Mouse (Mus musculus): ENCODE results near the gene C2cd4a. TPM values are rescaled to one million over a fixed set of nuclear protein-coding genes. Genes with fewer than 3 reads are reported as not detected.

The C2cd4a gene
- polyA plus RNA-seq (2015; fragmentation: Nextera tagmentation; extraction: Ambion mirVana) = 1.1 and 1.2 TPM in 2 replicates

- Histone ChIP-seq H3K9ac (peak within 1 kb of the TSS; percentile 46), H3K4me1 (replicated peaks) (peaks cover 12% of the 10 kb centered on the region), H3K9me3 (no peaks in the 10 kb centered on the region), H3K27ac (no peak within 1 kb of the TSS), H3K27me3 (replicated peaks) (peaks cover 25% of the 10 kb centered on the region), H3K36me3 (no peaks in the 10 kb centered on the region), H3K4me2 (replicated peaks) (peak within 1 kb of the TSS; percentile 98), H3K4me3 (replicated peaks) (peak within 1 kb of the TSS; percentile 56)
- ATAC-seq = peak; percentile 41; the same call in 1 of the 2 replicates
- 3% methylated on average over 20 of the region's 20 CpGs for WGBS
Observed at GRCm38 (mm10) chr9:67832046-67832605, at the start of gene C2cd4a. C2cd4a (minus strand) TSS chr9:67832330.

DNA sequence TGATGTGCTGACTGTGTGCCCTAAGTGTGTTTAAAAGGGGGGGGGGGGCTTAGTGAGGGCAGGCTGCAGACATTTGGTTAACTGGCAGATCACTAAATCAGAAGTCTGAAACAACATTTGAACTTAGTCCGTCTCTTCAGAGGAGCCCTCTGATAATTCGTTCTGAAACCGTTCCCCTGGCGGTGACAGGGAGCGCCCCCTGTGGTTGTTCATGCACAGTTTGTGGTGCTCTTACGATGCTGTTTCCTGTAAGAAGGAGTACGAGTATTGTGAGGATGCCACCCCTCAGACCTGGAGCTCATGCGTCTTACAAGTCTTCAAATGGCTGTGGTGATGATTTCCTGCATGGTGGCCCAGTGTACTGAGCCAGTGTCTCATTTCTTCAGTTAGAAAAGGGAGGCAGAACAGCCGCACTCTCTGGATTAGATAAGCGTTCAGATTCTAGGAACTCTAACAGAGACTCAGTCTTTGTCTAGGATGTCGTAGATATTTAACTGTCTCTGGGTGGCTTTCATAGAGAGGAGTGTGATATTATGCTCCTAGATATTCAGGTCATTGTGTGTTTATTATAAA, 46.2 kb upstream of the C2cd4a start:
- Histone ChIP-seq H3K27me3 (replicated peaks) (no peaks in the 10 kb centered on the region), H3K36me3 (no peaks in the 10 kb centered on the region), H3K4me3 (replicated peaks) (no peak overlapping the region), H3K9ac (no peak overlapping the region), H3K9me3 (no peaks in the 10 kb centered on the region), H3K4me1 (replicated peaks) (no peaks in the 10 kb centered on the region), H3K4me2 (replicated peaks) (no peak overlapping the region), H3K27ac (no peak overlapping the region)
- WGBS = 90% methylated on average over 11 of the region's 11 CpGs
- no peak for ATAC-seq

DNA sequence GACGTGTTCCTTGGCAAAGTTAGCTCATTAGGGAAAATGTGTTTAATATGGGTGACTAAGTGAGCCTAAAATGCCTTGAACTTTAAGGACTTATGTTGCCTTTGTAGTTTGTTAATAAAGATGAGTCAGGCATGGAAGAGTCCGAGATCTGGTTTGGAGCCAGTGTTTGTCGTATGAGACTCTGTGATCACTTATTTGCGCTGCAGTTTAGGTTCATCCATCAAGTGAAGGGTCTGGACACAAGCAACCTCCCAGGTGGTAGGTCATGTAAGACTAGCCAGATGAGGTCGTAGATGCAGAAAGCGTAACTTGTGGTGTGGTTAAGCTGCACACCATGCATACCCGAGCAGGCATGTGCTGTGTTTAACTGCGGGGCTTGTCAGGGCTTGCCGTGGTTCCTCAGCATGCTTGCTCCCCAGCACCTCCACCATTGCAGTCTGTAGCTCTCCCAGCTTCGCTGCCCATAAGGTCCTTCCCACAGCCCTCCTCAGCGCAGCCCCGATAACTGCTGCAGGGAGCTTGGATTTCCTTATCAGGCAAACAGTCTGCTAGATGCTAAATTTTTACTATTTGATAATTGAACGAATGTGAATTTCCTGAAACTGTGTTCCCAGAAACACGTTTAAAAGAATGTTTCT, 45.1 kb upstream of the C2cd4a start:
- H3K36me3 ChIP-seq = no peaks in the 10 kb centered on the region
- ATAC-seq = no peak
- no peak overlapping the region for H3K4me2 ChIP-seq (replicated peaks)
- no peaks in the 10 kb centered on the region for H3K27me3 ChIP-seq (replicated peaks)
- WGBS = 71% methylated on average over 14 of the region's 14 CpGs
- no peaks in the 10 kb centered on the region for H3K9me3 ChIP-seq
- H3K4me1 ChIP-seq (replicated peaks) = no peaks in the 10 kb centered on the region
- no peak overlapping the region for H3K4me3 ChIP-seq (replicated peaks)
- H3K27ac ChIP-seq = no peak overlapping the region
- H3K9ac ChIP-seq = no peak overlapping the region

GRCm38 (mm10) chr9:67875337-67875736, 43.2 kb upstream of the C2cd4a start:
- H3K27me3 ChIP-seq (replicated peaks) = no peaks in the 10 kb centered on the region
- WGBS = 63% methylated on average over 2 of the region's 2 CpGs
- ATAC-seq = no peak

GRCm38 (mm10) chr9:67874522-67875222, 42.5 kb upstream of the C2cd4a start:
- Histone ChIP-seq H3K9ac (no peak overlapping the region), H3K27me3 (replicated peaks) (no peaks in the 10 kb centered on the region), H3K4me2 (replicated peaks) (no peak overlapping the region), H3K36me3 (no peaks in the 10 kb centered on the region), H3K4me1 (replicated peaks) (no peaks in the 10 kb centered on the region), H3K27ac (no peak overlapping the region), H3K4me3 (replicated peaks) (no peak overlapping the region), H3K9me3 (no peaks in the 10 kb centered on the region)
- WGBS = 70% methylated on average over 7 of the region's 7 CpGs
- no peak for ATAC-seq

More at GRCm38 (mm10) chr9:67875337-67875736, 43.2 kb upstream of the C2cd4a start:
- H3K4me3 ChIP-seq (replicated peaks) = no peak overlapping the region
- no peaks in the 10 kb centered on the region for H3K36me3 ChIP-seq
- H3K4me2 ChIP-seq (replicated peaks) = no peak overlapping the region
- no peaks in the 10 kb centered on the region for H3K9me3 ChIP-seq
- H3K4me1 ChIP-seq (replicated peaks) = no peaks in the 10 kb centered on the region
- no peak overlapping the region for H3K9ac ChIP-seq
- no peak overlapping the region for H3K27ac ChIP-seq

DNA sequence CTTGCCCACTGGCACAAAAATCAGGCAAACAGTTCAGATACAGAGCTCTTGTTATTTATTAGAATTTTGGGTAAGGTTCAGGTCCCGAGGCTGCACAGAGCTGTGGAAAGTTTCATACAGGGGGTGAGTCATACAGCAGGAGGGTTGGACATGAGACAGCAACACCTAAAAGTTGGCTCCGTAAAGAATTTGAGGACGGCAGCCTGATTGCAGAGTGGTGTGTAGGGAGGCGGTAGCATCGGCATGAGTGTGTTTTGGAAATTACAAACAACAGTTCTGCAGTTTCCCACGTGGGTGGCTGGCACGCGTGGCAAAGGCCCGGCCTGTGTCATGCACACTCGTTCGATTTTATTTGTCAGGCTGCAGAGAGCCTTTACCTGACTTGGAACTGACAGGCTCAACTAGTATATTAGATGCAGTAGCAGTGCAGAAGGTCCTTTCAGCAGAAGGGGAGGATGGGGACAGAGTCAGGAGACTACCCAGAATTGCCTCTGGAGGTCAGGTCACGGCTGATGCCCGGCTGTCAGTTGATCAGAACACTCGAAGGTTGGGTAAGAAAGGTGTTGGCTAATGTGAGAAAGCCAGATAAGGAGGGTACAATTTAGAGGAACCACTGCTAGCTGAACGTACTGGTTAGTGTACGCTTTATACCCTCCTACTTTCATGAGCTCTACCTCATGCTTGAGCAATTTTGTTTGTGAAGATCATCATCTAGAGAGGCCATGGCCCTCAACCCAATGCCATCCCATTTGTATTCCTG, 37.7 kb upstream of the C2cd4a start:
- no peak overlapping the region for H3K4me2 ChIP-seq (replicated peaks)
- H3K36me3 ChIP-seq = no peaks in the 10 kb centered on the region
- no peaks in the 10 kb centered on the region for H3K9me3 ChIP-seq
- no peak overlapping the region for H3K9ac ChIP-seq
- no peak for ATAC-seq
- no peaks in the 10 kb centered on the region for H3K4me1 ChIP-seq (replicated peaks)
- H3K27ac ChIP-seq = no peak overlapping the region
- 84% methylated on average over 16 of the region's 16 CpGs for WGBS
- no peaks in the 10 kb centered on the region for H3K27me3 ChIP-seq (replicated peaks)
- no peak overlapping the region for H3K4me3 ChIP-seq (replicated peaks)

- H3K4me1 ChIP-seq (replicated peaks) = no peaks in the 10 kb centered on the region
- no peak overlapping the region for H3K4me2 ChIP-seq (replicated peaks)
- no peaks in the 10 kb centered on the region for H3K9me3 ChIP-seq
- no peaks in the 10 kb centered on the region for H3K36me3 ChIP-seq
- no peak overlapping the region for H3K4me3 ChIP-seq (replicated peaks)
- H3K27me3 ChIP-seq (replicated peaks) = no peaks in the 10 kb centered on the region
- 85% methylated on average over 6 of the region's 6 CpGs for WGBS
- H3K27ac ChIP-seq = no peak overlapping the region
- H3K9ac ChIP-seq = no peak overlapping the region
- no peak for ATAC-seq
Observed at GRCm38 (mm10) chr9:67867411-67867810, 35.3 kb upstream of the C2cd4a start.

GRCm38 (mm10) chr9:67865411-67865810, 33.3 kb upstream of the C2cd4a start:
- 45% methylated on average over 7 of the region's 7 CpGs for WGBS

GRCm38 (mm10) chr9:67864011-67864410, 31.9 kb upstream of the C2cd4a start:
- Histone ChIP-seq H3K4me3 (replicated peaks) (no peak overlapping the region), H3K9ac (no peak overlapping the region), H3K36me3 (no peaks in the 10 kb centered on the region), H3K9me3 (no peaks in the 10 kb centered on the region), H3K27ac (no peak overlapping the region), H3K4me2 (replicated peaks) (no peak overlapping the region), H3K27me3 (replicated peaks) (no peaks in the 10 kb centered on the region), H3K4me1 (replicated peaks) (no peaks in the 10 kb centered on the region)
- 32% methylated on average over 4 of the region's 4 CpGs for WGBS
- ATAC-seq = no peak

More at GRCm38 (mm10) chr9:67865411-67865810, 33.3 kb upstream of the C2cd4a start:
- no peaks in the 10 kb centered on the region for H3K9me3 ChIP-seq
- no peak overlapping the region for H3K4me2 ChIP-seq (replicated peaks)
- no peaks in the 10 kb centered on the region for H3K4me1 ChIP-seq (replicated peaks)
- H3K9ac ChIP-seq = no peak overlapping the region
- no peak overlapping the region for H3K4me3 ChIP-seq (replicated peaks)
- H3K36me3 ChIP-seq = no peaks in the 10 kb centered on the region
- no peak overlapping the region for H3K27ac ChIP-seq
- ATAC-seq = 0 out of 2 replicates have a peak, but pooled peaks have one; percentile 34
- no peaks in the 10 kb centered on the region for H3K27me3 ChIP-seq (replicated peaks)

- no peak overlapping the region for H3K4me2 ChIP-seq (replicated peaks)
- no peaks in the 10 kb centered on the region for H3K4me1 ChIP-seq (replicated peaks)
- H3K36me3 ChIP-seq = no peaks in the 10 kb centered on the region
- H3K9me3 ChIP-seq = no peaks in the 10 kb centered on the region
- no peak overlapping the region for H3K9ac ChIP-seq
- H3K27me3 ChIP-seq (replicated peaks) = no peaks in the 10 kb centered on the region
- H3K4me3 ChIP-seq (replicated peaks) = no peak overlapping the region
- H3K27ac ChIP-seq = no peak overlapping the region
- 91% methylated on average over 5 of the region's 5 CpGs for WGBS
- ATAC-seq = no peak
Observed at GRCm38 (mm10) chr9:67863332-67863731, 31.2 kb upstream of the C2cd4a start.

DNA sequence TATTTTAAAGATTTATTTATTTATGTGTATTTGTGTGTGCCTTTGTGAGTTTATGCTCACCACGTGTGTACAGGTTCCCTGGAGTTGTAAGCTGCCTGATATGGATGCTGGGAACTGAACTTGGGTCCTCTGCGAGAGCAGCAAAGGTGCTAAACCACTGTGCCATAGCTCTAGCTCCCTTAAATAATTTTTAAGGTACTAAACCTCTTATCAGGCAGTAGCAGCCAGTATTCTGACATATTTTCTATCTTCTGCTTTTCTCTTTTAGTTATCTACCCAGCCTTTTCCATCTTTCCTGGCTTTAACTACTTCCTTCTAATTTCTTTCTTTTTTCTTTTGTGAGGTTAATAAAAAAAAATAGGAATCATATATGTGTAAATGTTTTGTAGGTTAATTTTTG, 28.1 kb upstream of the C2cd4a start:
- no peak for ATAC-seq
- Histone ChIP-seq H3K4me2 (replicated peaks) (no peak overlapping the region), H3K36me3 (no peaks in the 10 kb centered on the region), H3K27me3 (replicated peaks) (no peaks in the 10 kb centered on the region), H3K9me3 (no peaks in the 10 kb centered on the region), H3K9ac (no peak overlapping the region), H3K27ac (no peak overlapping the region), H3K4me3 (replicated peaks) (no peak overlapping the region), H3K4me1 (replicated peaks) (no peaks in the 10 kb centered on the region)
- 78% methylated on average over 2 of the region's 2 CpGs for WGBS

- H3K9ac ChIP-seq = no peak overlapping the region
- H3K36me3 ChIP-seq = no peaks in the 10 kb centered on the region
- H3K4me1 ChIP-seq (replicated peaks) = no peaks in the 10 kb centered on the region
- H3K9me3 ChIP-seq = no peaks in the 10 kb centered on the region
- H3K27me3 ChIP-seq (replicated peaks) = no peaks in the 10 kb centered on the region
- WGBS = 89% methylated on average over 4 of the region's 4 CpGs
- no peak for ATAC-seq
- H3K27ac ChIP-seq = no peak overlapping the region
- H3K4me2 ChIP-seq (replicated peaks) = no peak overlapping the region
- no peak overlapping the region for H3K4me3 ChIP-seq (replicated peaks)
Observed at GRCm38 (mm10) chr9:67851150-67851549, 19.0 kb upstream of the C2cd4a start.

Measured in intestine, embryonic 15.5 days (tissue).